Mouse (Mus musculus) right cerebral cortex, adult 2 months (tissue): ENCODE results near the gene Macf1.

Source experiments
- DNase-seq, 2 experiments: peaks; one replicate each; pipeline ENCODE4 v3.0.0; 2021 to 2022; ENCODE audit warnings: low spot score in 2 of 2

The Macf1 gene

DNA sequence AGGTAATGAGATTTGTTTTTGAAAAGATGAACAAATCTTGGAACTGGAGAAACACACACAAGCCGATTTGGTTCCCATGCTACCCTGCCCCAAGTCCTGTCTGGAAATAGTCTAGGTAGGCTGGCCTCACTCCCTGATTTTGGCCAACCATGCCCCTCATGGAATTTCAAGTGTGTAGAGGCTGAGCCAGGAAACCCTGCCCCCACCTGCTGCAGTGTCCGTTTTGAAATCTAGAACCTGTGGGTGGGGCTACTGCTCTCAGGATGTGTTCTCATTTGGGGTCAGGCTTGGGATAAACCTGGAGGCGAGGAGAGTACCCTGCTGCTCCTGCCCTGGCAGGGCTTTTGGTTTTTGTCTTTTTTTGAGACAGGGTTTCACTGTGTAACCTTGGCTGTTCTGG, 375.9 kb downstream of the Macf1 start:
- DNase-seq, result no peak

DNA sequence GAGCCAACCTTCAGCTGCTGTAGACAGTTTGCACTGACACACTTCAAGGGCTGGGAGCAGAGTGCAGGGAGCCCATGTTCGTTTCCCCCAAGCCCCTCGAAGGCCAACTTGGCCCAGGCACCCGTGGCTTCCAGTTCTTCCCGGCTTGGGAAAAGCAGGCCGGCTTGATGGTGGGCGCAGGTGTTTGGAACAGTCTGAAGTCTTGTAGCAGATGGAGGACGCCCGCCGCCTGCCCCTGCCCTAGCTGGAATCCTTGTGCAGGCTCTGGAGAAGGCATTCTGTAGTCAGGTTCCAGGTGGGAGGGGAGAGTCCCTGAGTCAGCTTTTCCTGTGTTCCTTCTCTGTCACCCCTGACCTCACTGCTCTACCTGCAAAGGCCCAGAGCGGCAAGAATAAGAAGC, 377.2 kb downstream of the Macf1 start:
- DNase-seq, result peak; percentile 42 to 50

DNA sequence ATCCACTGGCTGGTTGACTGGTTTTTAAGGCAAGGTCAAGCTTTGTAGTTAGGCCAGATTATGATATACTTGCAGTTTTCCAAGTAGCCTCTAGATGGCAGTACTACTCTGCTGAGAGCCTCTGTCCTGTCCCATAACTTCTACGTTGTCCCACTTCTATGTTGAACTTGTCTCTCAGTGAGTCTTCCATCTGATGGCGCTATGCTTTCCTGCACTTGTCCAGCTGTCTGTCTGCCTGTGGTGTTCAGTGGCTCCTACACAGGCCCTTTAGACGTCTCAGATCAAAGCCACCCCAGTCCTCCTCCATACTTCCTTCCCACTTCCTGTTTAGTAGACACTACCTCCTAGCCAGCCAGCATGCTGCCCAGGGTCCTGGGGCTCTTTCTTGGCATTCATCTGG, 378.4 kb downstream of the Macf1 start:
- DNase-seq, result peak in 1 of 2 experiments; percentile 36
